Mouse (Mus musculus): Measurements from ENCODE around the gene Crhr2.

DNA sequence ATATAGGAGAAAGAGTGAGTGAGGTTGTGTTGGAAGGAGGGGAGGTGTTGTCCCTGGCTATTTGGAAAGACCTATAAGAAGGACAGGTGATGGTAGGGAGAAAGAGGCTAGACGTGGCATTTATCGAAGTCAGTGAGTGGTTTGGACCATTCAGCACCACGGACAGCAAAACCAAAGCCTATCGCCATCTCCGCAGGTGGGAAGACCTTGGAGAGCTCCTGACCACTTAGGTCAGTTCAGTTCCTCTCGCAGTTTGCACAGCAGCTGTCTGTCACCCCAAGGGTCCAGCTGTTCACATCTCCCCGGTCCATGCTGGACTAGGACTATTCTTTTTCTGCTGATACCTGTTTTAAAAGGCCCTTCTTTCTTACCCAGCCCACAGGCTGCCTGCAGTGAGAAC, 24.5 kb downstream of the Crhr2 start:
- TF ChIP-seq GATA1 (IDR thresholded peaks at IDR 0.05; ENCODE audit: borderline replicate concordance, low read length) (no peak), FLI1 (IDR thresholded peaks at IDR 0.05; ENCODE audit: low read length) (no peak)
